Mouse (Mus musculus) liver, embryonic 13.5 days (tissue): Measurements from ENCODE around the gene Clip3. TPM values are rescaled to one million over a fixed set of nuclear protein-coding genes. Genes with fewer than 3 reads are reported as not detected.
A peak's percentile ranks its signal among the peaks of the same experiment; 100 is the strongest.

Experiments used
- ATAC-seq: fragments of 200-750 bp; cut with Nextera tagmentation; 2 replicates; pipeline ENCODE4 v1.8.0; 2017; ENCODE audit warnings: low read depth, mild to moderate bottlenecking, moderate number of reproducible peaks, moderate library complexity
- DNase-seq: peaks from one replicate; pipeline ENCODE4 v3.0.0; 2022
- H3K27ac ChIP-seq: fragments of 300-500 bp; sonication (generic); 2 replicates; pipeline ENCODE4 v1.5.1; 2015; ENCODE audit warnings: moderate library complexity, mild to moderate bottlenecking, inconsistent platforms
- H3K27me3 ChIP-seq: fragments of 300-500 bp; sonication (generic); 2 replicates; pipeline ENCODE4 v1.6.1; 2015; ENCODE audit warnings: mild to moderate bottlenecking, inconsistent platforms
- H3K36me3 ChIP-seq: fragments of 300-500 bp; sonication (generic); 2 replicates; pipeline ENCODE4 v1.6.1; 2015; ENCODE audit warnings: mild to moderate bottlenecking, inconsistent platforms
- H3K4me1 ChIP-seq: fragments of 300-500 bp; sonication (generic); replicated peaks from 2 replicates; pipeline ENCODE4 v1.6.1; 2015; ENCODE audit warnings: inconsistent platforms
- H3K4me2 ChIP-seq: fragments of 300-500 bp; sonication (generic); 2 replicates; pipeline ENCODE4 v1.6.1; 2015; ENCODE audit warnings: inconsistent platforms, mild to moderate bottlenecking, moderate library complexity
- H3K4me3 ChIP-seq: fragments of 300-500 bp; sonication (generic); replicated peaks from 2 replicates; pipeline ENCODE4 v1.5.1; 2015; ENCODE audit warnings: mild to moderate bottlenecking, inconsistent platforms
- H3K9ac ChIP-seq: fragments of 300-500 bp; sonication (generic); 2 replicates; pipeline ENCODE4 v1.6.1; 2015; ENCODE audit warnings: mild to moderate bottlenecking, inconsistent platforms
- H3K9me3 ChIP-seq: fragments of 300-500 bp; sonication (generic); replicated peaks from 2 replicates; pipeline ENCODE4 v1.6.1; 2016; ENCODE audit warnings: inconsistent platforms
- WGBS: fragments of 180-500 bp; shearing (Covaris S2); methylation state at CpG from one replicate; pipeline ENCODE4 v1.1.7; 2015; ENCODE audit not compliant: insufficient replicate concordance; 5-methylcytosine and 5-hydroxymethylcytosine counted together
- polyA plus RNA-seq: library from polyadenylated mRNA; unstranded; fragments of >200 nt; fragmentation: Nextera tagmentation; extraction: Ambion mirVana; gene quantifications from 2 replicates; pipeline ENCODE4 v1.2.1, GENCODE M21; 2015

Clip3 gene
- polyA plus RNA-seq, 1 experiment from 2014 or later = 1.4 TPM

- Histone ChIP-seq H3K27ac (no peak overlapping the region), H3K9ac (no peak overlapping the region), H3K4me1 (no peaks in the 10 kb centered on the region; the same call in 1 of the 2 replicates), H3K27me3 (peaks cover 19% of the 10 kb centered on the region), H3K4me3 (no peak overlapping the region), H3K9me3 (no peaks in the 10 kb centered on the region), H3K36me3 (no peaks in the 10 kb centered on the region), H3K4me2 (no peak overlapping the region)
- DNase-seq = no peak
- no peak for ATAC-seq
- 40% methylated on average over 10 of the region's 10 CpGs for WGBS
These were observed 3.6 kb downstream of the Clip3 start for GRCm38 (mm10) chr7:30295103-30295502.

- no peak overlapping the region for H3K4me3 ChIP-seq
- no peak overlapping the region for H3K4me2 ChIP-seq
- no peaks in the 10 kb centered on the region for H3K9me3 ChIP-seq
- H3K9ac ChIP-seq = no peak overlapping the region
- DNase-seq (no peak), ATAC-seq (no peak)
- H3K27me3 ChIP-seq = peaks cover 6% of the 10 kb centered on the region
- H3K36me3 ChIP-seq = no peaks in the 10 kb centered on the region
- no peak overlapping the region for H3K27ac ChIP-seq
- H3K4me1 ChIP-seq = no peaks in the 10 kb centered on the region; the same call in 1 of the 2 replicates
- 53% methylated on average over 15 of the region's 15 CpGs for WGBS
These were observed 5.3 kb downstream of the Clip3 start for GRCm38 (mm10) chr7:30296816-30297215.

GRCm38 (mm10) chr7:30297266-30297665, 5.7 kb downstream of the Clip3 start:
- Histone ChIP-seq H3K4me3 (no peak overlapping the region), H3K36me3 (no peaks in the 10 kb centered on the region), H3K9ac (no peak overlapping the region), H3K9me3 (no peaks in the 10 kb centered on the region), H3K4me2 (no peak overlapping the region), H3K27ac (no peak overlapping the region), H3K4me1 (no peaks in the 10 kb centered on the region; the same call in 1 of the 2 replicates), H3K27me3 (peaks cover 1% of the 10 kb centered on the region)
- WGBS = 67% methylated on average over 16 of the region's 16 CpGs
- DNase-seq (no peak), ATAC-seq (no peak)

GRCm38 (mm10) chr7:30300914-30301313, 9.4 kb downstream of the Clip3 start:
- no peaks in the 10 kb centered on the region; the same call in 1 of the 2 replicates for H3K27me3 ChIP-seq
- no peak overlapping the region for H3K4me2 ChIP-seq
- no peak overlapping the region for H3K9ac ChIP-seq
- no peak for ATAC-seq
- DNase-seq = peak; percentile 28
- no peaks in the 10 kb centered on the region for H3K36me3 ChIP-seq
- H3K4me3 ChIP-seq = no peak overlapping the region
- 24% methylated on average over 3 of the region's 3 CpGs for WGBS
- H3K27ac ChIP-seq = no peak overlapping the region
- H3K4me1 ChIP-seq = no peaks in the 10 kb centered on the region; the same call in 1 of the 2 replicates
- no peaks in the 10 kb centered on the region for H3K9me3 ChIP-seq

- WGBS = 81% methylated on average over 16 of the region's 16 CpGs
- H3K27ac ChIP-seq = no peak overlapping the region
- H3K4me2 ChIP-seq = no peak overlapping the region
- H3K4me1 ChIP-seq = peaks cover 19% of the 10 kb centered on the region
- no peaks in the 10 kb centered on the region for H3K9me3 ChIP-seq
- no peaks in the 10 kb centered on the region; the same call in 1 of the 2 replicates for H3K27me3 ChIP-seq
- H3K9ac ChIP-seq = no peak overlapping the region
- H3K4me3 ChIP-seq = no peak overlapping the region
- ATAC-seq = no peak
- no peak for DNase-seq
- H3K36me3 ChIP-seq = 0 out of 2 replicates have a peak, but pooled peaks cover 3% of the 10 kb centered on the region
These were observed 14.7 kb downstream of the Clip3 start for GRCm38 (mm10) chr7:30306083-30306779.

- H3K27ac ChIP-seq = peak within 1 kb of the TSS; percentile 13; the same call in 1 of the 2 replicates
These were observed 16.8 kb downstream of the Clip3 start, which contains the start of gene Alkbh6 for GRCm38 (mm10) chr7:30308076-30309005. Gene Alkbh6, plus strand, starts transcription at chr7:30308717.

GRCm38 (mm10) chr7:30309395-30310129, 18.0 kb downstream of the Clip3 start:
- H3K4me3 ChIP-seq = peak overlapping the region; percentile 69
- peaks cover 25% of the 10 kb centered on the region for H3K4me1 ChIP-seq
- H3K36me3 ChIP-seq = 0 out of 2 replicates have a peak, but pooled peaks cover 3% of the 10 kb centered on the region
- no peaks in the 10 kb centered on the region for H3K9me3 ChIP-seq
- 46% methylated on average over 15 of the region's 15 CpGs for WGBS
- ATAC-seq (no peak), DNase-seq (no peak)
- no peak overlapping the region for H3K27ac ChIP-seq
- peak overlapping the region; percentile 69 for H3K9ac ChIP-seq
- peak overlapping the region; percentile 87 for H3K4me2 ChIP-seq
- no peaks in the 10 kb centered on the region for H3K27me3 ChIP-seq

More at GRCm38 (mm10) chr7:30308076-30309005, 16.8 kb downstream of the Clip3 start, which contains the start of gene Alkbh6:
- peak within 1 kb of the TSS; percentile 69 for H3K9ac ChIP-seq
- 6% methylated on average over 27 of the region's 27 CpGs for WGBS
- H3K36me3 ChIP-seq = 0 out of 2 replicates have a peak, but pooled peaks cover 3% of the 10 kb centered on the region
- DNase-seq (peak; percentile 86), ATAC-seq (peak; percentile 100)
- H3K9me3 ChIP-seq = no peaks in the 10 kb centered on the region
- H3K4me2 ChIP-seq = peak within 1 kb of the TSS; percentile 87
- peak within 1 kb of the TSS; percentile 69 for H3K4me3 ChIP-seq
- peaks cover 21% of the 10 kb centered on the region for H3K4me1 ChIP-seq
- H3K27me3 ChIP-seq = no peaks in the 10 kb centered on the region

- Histone ChIP-seq H3K27me3 (no peaks in the 10 kb centered on the region), H3K4me3 (no peak overlapping the region), H3K4me2 (no peak overlapping the region), H3K9ac (no peak overlapping the region), H3K27ac (no peak overlapping the region), H3K9me3 (no peaks in the 10 kb centered on the region), H3K36me3 (0 out of 2 replicates have a peak, but pooled peaks cover 3% of the 10 kb centered on the region), H3K4me1 (peaks cover 30% of the 10 kb centered on the region)
- ATAC-seq = no peak
- DNase-seq = no peak
- 78% methylated on average over 12 of the region's 12 CpGs for WGBS
These were observed 18.6 kb downstream of the Clip3 start for GRCm38 (mm10) chr7:30310136-30310535.

GRCm38 (mm10) chr7:30313666-30314320, 22.3 kb downstream of the Clip3 start:
- whole genome bisulfite sequencing = 62% methylated on average over 27 of the region's 27 CpGs

GRCm38 (mm10) chr7:30314721-30315155, 23.2 kb downstream of the Clip3 start, which contains the start of gene Syne4:
Gene Syne4, plus strand, starts transcription at chr7:30314807.
- H3K9ac ChIP-seq = peak within 1 kb of the TSS; percentile 45
- H3K4me3 ChIP-seq = peak within 1 kb of the TSS; percentile 40
- WGBS = 9% methylated on average over 9 of the region's 9 CpGs
- H3K4me1 ChIP-seq = peaks cover 20% of the 10 kb centered on the region
- H3K27me3 ChIP-seq = no peaks in the 10 kb centered on the region
- DNase-seq (no peak), ATAC-seq (0 out of 2 replicates have a peak, but pooled peaks have one; percentile 25)
- H3K27ac ChIP-seq = no peak within 1 kb of the TSS
- peak within 1 kb of the TSS; percentile 48 for H3K4me2 ChIP-seq
- no peaks in the 10 kb centered on the region for H3K9me3 ChIP-seq
- H3K36me3 ChIP-seq = 0 out of 2 replicates have a peak, but pooled peaks cover 3% of the 10 kb centered on the region

More at GRCm38 (mm10) chr7:30313666-30314320, 22.3 kb downstream of the Clip3 start:
- Histone ChIP-seq H3K4me1 (peaks cover 29% of the 10 kb centered on the region), H3K27ac (no peak overlapping the region), H3K27me3 (no peaks in the 10 kb centered on the region), H3K4me2 (peak overlapping the region; percentile 48), H3K9ac (peak overlapping the region; percentile 36; the same call in 1 of the 2 replicates), H3K36me3 (0 out of 2 replicates have a peak, but pooled peaks cover 3% of the 10 kb centered on the region), H3K9me3 (no peaks in the 10 kb centered on the region), H3K4me3 (peak overlapping the region; percentile 22; the same call in 1 of the 2 replicates)
- ATAC-seq (0 out of 2 replicates have a peak, but pooled peaks have one; percentile 14), DNase-seq (no peak)
